Mouse (Mus musculus): ENCODE measurements around the gene Vezt.

DNA sequence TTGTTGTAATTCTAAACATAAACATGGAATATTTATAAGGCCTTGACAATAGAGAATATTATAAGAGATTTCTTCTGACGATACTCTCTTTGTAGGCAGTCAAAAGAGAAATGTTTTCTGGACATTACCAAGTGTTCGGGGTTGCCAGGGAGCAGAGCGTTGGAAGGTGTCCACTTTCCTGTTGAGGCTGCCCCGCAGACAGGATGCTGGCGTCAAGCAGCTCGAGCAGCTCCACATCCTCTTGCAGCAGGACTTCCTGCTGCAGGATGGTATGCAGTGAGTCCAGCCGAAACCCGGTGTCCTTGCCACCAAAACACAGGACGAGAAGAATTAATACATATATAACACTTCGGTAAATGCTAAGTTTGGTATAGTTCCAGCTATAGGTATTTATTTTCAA is 35.4 kb downstream of the Vezt start:
- TF ChIP-seq POLR2AphosphoS2 (IDR thresholded peaks at IDR 0.05; ENCODE audit: insufficient read length, low read depth), result no peak
- TF ChIP-seq CEBPB (IDR thresholded peaks at IDR 0.05; ENCODE audit: insufficient read depth, poor library complexity, severe bottlenecking), result no peak
- no peak for TF ChIP-seq MYOG (IDR thresholded peaks at IDR 0.05; ENCODE audit: control insufficient read depth in 1 of 3, insufficient read depth in 1 of 3, insufficient read length in 2 of 3, low read depth in 2 of 3)
- TF ChIP-seq POLR2A (IDR thresholded peaks at IDR 0.05; ENCODE audit: insufficient read length, low read depth), result no peak

Data from myocyte (in vitro differentiated cells).